Mouse (Mus musculus) gastrocnemius, postnatal 4 days (tissue): ENCODE measurements around the gene Fbxo2. TPM values are rescaled to one million over a fixed set of nuclear protein-coding genes. Genes with fewer than 3 reads are reported as not detected.

Experiments
- microRNA-seq: library from miRNA; unstranded; fragments of <30 nt; microRNA quantifications from one replicate; pipeline ENCODE4 v1.2.0, GENCODE M21; 2021
- total RNA-seq, 2 experiments: library from RNA; stranded (reverse); gene quantifications; 2 replicates each; pipeline ENCODE4 v1.2.3; 2021

Gene Fbxo2
- total RNA-seq, 2 experiments from 2014 or later = not detected

Small RNA genes within 50 kb of the gene (microRNA-seq; reads per million reads assigned to microRNA genes)
- gene Mir7022 = not detected

Other genes starting within 250 kb of the Fbxo2 start
- gene Plod1, start 223.9 kb upstream of the Fbxo2 start, total RNA-seq = 10 to 100 TPM; 52.7 to 63.2 TPM
- 10 to 100 TPM; 37.7 to 37.8 TPM for gene 2510039O18Rik, start 219.7 kb upstream of the Fbxo2 start, total RNA-seq
- gene Nppb, start 174.8 kb upstream of the Fbxo2 start, total RNA-seq = not detected
- gene Nppa, start 159.9 kb upstream of the Fbxo2 start, total RNA-seq = not detected
- gene Clcn6, start 121.8 kb upstream of the Fbxo2 start, total RNA-seq = 10 to 100 TPM; 13.6 to 14.4 TPM
- gene Mthfr, start 121.5 kb upstream of the Fbxo2 start, total RNA-seq = 10 to 100 TPM; 30.2 to 32.2 TPM
- 10 to 100 TPM; 20.5 to 22.7 TPM for gene Agtrap, start 72.6 kb upstream of the Fbxo2 start, total RNA-seq
- gene Mad2l2, start 30.2 kb upstream of the Fbxo2 start, total RNA-seq = 10 to 100 TPM; 19.0 to 20.4 TPM
- gene Draxin, start 29.9 kb upstream of the Fbxo2 start, total RNA-seq = under 1 TPM; 0.39 to 0.44 TPM
- 10 to 100 TPM; 19.2 to 21.4 TPM for gene Fbxo6, start 8.5 kb upstream of the Fbxo2 start, total RNA-seq
- 1 to 10 TPM in 1 of 2 experiments, under 1 TPM in 1; 0.91 to 1.3 TPM for gene Fbxo44, start 139 bp upstream of the Fbxo2 start, total RNA-seq
- gene Disp3, start 127.3 kb downstream of the Fbxo2 start, total RNA-seq = under 1 TPM; 0.26 to 0.27 TPM